In the genomic region with DNA sequence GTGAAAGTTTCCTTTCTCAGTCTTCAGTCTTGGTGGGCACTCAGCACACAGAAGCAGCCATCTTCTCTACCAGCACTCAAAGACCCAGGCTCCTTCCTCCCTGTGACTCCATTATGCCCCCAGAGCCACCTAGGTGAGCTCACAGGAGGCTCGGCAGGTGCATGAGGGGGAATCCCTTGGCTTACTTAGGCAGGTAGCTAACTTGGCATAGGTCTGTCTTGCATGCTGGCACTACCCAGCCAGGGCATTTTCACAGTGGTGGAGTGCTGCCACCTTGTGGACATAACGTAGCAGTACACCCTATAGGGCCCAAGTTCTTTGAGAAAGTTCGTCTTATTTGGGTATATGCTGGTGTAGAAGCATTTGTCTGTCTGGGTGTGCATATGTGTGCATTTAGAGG, we compare ENCODE assay signal across 8 mouse cellular contexts. TPM values are rescaled to one million over a fixed set of nuclear protein-coding genes. Genes with fewer than 3 reads are reported as not detected.
A peak's percentile ranks its signal among the peaks of the same experiment; 100 is the strongest.
DNase-seq lines count a peak whose midpoint lies in the region; ATAC-seq and TF ChIP-seq lines count a peak whose summit lies in the region.

No protein-coding gene starts in this region.

- no peaks in the 10 kb centered on the region for H3K36me3 ChIP-seq in ES-E14 (ENCODE audit: control insufficient read depth, insufficient read depth, low read length, poor library complexity, severe bottlenecking)
- H3K36me3 ChIP-seq in embryonic facial prominence, embryonic 14.5 days (ENCODE audit: control insufficient read depth, insufficient read depth, low read length), result no peaks in the 10 kb centered on the region
- H3K36me3 ChIP-seq in lung, postnatal 0 days (ENCODE audit: insufficient read depth, low read length), result no peaks in the 10 kb centered on the region

- H3K9me3 ChIP-seq in ES-E14 (ENCODE audit: control insufficient read depth, insufficient read depth, low read depth, low read length), result no peaks in the 10 kb centered on the region
- no peaks in the 10 kb centered on the region for H3K9me3 ChIP-seq in embryonic facial prominence, embryonic 14.5 days (ENCODE audit: control insufficient read depth, low read length)
- no peaks in the 10 kb centered on the region for H3K9me3 ChIP-seq in lung, postnatal 0 days (ENCODE audit: low read length)

- DNase-seq in ES-E14 (ENCODE audit: low read depth, low spot score), result peak; percentile 73
- DNase-seq in embryonic facial prominence, embryonic 14.5 days (ENCODE audit: low spot score), result peak; percentile 59
- DNase-seq in heart, postnatal 25 days (ENCODE audit: low spot score), result peak; percentile 16
- peak; percentile 71 for DNase-seq in layer of hippocampus, adult 11-12 months (ENCODE audit: low spot score)
- DNase-seq in lung, postnatal 0 days (ENCODE audit: low spot score), result peak; percentile 64
- peak; percentile 87 for DNase-seq in retina, embryonic 14.5 days (ENCODE audit: low spot score)
- DNase-seq in urinary bladder, postnatal 25 days (ENCODE audit: low spot score), result peak; percentile 39

- H3K4me3 ChIP-seq in ES-E14 (ENCODE audit: insufficient read depth in 1 of 2, low read depth in 1 of 2, low read length in 2 of 2, poor library complexity in 1 of 2, severe bottlenecking in 1 of 2), result no peak overlapping the region
- no peak overlapping the region for H3K4me3 ChIP-seq in bone marrow, adult 2 months (replicated peaks; ENCODE audit: control insufficient read depth, low read depth, low read length)
- no peak overlapping the region for H3K4me3 ChIP-seq in embryonic facial prominence, embryonic 14.5 days (ENCODE audit: low read depth, low read length)
- H3K4me3 ChIP-seq in lung, postnatal 0 days (ENCODE audit: low read depth, low read length), result no peak overlapping the region

- no peak overlapping the region for H3K4me2 ChIP-seq in embryonic facial prominence, embryonic 14.5 days (ENCODE audit: low read depth, low read length)
- H3K4me2 ChIP-seq in lung, postnatal 0 days (replicated peaks; ENCODE audit: low read depth, low read length), result no peak overlapping the region

- no peak overlapping the region for H3K27ac ChIP-seq in ES-E14 (ENCODE audit: insufficient read depth, low read depth, low read length, poor library complexity, severe bottlenecking)
- no peak overlapping the region for H3K27ac ChIP-seq in bone marrow, adult 2 months (ENCODE audit: control insufficient read depth, insufficient read depth, low read depth, low read length, poor library complexity)
- H3K27ac ChIP-seq in embryonic facial prominence, embryonic 14.5 days (replicated peaks; ENCODE audit: low read depth, low read length), result no peak overlapping the region
- H3K27ac ChIP-seq in lung, postnatal 0 days (ENCODE audit: low read length), result no peak overlapping the region

- peak; percentile 85 for TF ChIP-seq CTCF in bone marrow, adult 2 months (IDR thresholded peaks at IDR 0.05; ENCODE audit: control insufficient read depth, insufficient read depth, low read length)
- peak; percentile 98 for TF ChIP-seq CTCF in lung, postnatal 0 days (IDR thresholded peaks at IDR 0.05)

- no peak overlapping the region for H3K9ac ChIP-seq in ES-E14 (ENCODE audit: insufficient read depth, low read depth, low read length, poor library complexity, severe bottlenecking)
- no peak overlapping the region for H3K9ac ChIP-seq in embryonic facial prominence, embryonic 14.5 days (ENCODE audit: low read depth, low read length)
- H3K9ac ChIP-seq in lung, postnatal 0 days (replicated peaks; ENCODE audit: low read depth), result no peak overlapping the region

- TF ChIP-seq EP300 in lung, postnatal 0 days (IDR thresholded peaks at IDR 0.05), result no peak

- peak; percentile 53; the same call in 1 of the 2 replicates for ATAC-seq in embryonic facial prominence, embryonic 14.5 days (ENCODE audit: low read depth)
- ATAC-seq in lung, postnatal 0 days, result 0 out of 2 replicates have a peak, but pooled peaks have one; percentile 23

- H3K27me3 ChIP-seq in embryonic facial prominence, embryonic 14.5 days (replicated peaks; ENCODE audit: control insufficient read depth, insufficient read depth, low read length), result 0 out of 2 replicates have a peak, but pooled peaks cover 2% of the 10 kb centered on the region
- H3K27me3 ChIP-seq in lung, postnatal 0 days (replicated peaks; ENCODE audit: insufficient read depth, low read length), result 0 out of 2 replicates have a peak, but pooled peaks cover 5% of the 10 kb centered on the region

- 8% methylated on average over 3 of the region's 3 CpGs for WGBS in bone marrow, adult 2 months
- 12% methylated on average over 3 of the region's 3 CpGs for WGBS in embryonic facial prominence, embryonic 14.5 days
- 4% methylated on average over 3 of the region's 3 CpGs for WGBS in lung, postnatal 0 days

- intact Hi-C loops in heart, postnatal 25 days (cut with DNase I), result loop anchor here (1.0 to 2.0 kb wide), 2 partner anchors 188 to 222 kb away; no protein-coding TSS in a partner anchor

- in situ Hi-C loops in ES-E14 (cut with MboI; ENCODE audit: low sequenced_read_pairs in 2 of 2, unreplicated experiment in 2 of 2), result loop anchor here in 1 of 2 experiments (25.0 kb wide), 1 partner anchor 425 kb away; no protein-coding TSS in a partner anchor

- peaks cover 2 to 12% of the 10 kb centered on the region in 2 experiments; a peak in 3 of 4 replicates for H3K4me1 ChIP-seq in ES-E14 (ENCODE audit: control insufficient read depth in 2 of 2, insufficient read depth in 2 of 2, low read length in 2 of 2, poor library complexity in 1 of 2)
- no peaks in the 10 kb centered on the region for H3K4me1 ChIP-seq in bone marrow, adult 2 months (ENCODE audit: control insufficient read depth, insufficient read depth, low read length)
- H3K4me1 ChIP-seq in embryonic facial prominence, embryonic 14.5 days (ENCODE audit: control insufficient read depth, insufficient read depth, low read length), result peaks cover 7% of the 10 kb centered on the region; the same call in 1 of the 2 replicates
- no peaks in the 10 kb centered on the region for H3K4me1 ChIP-seq in lung, postnatal 0 days (ENCODE audit: insufficient read depth, low read depth, low read length)

- TF ChIP-seq POLR2A in bone marrow, adult 2 months (IDR thresholded peaks at IDR 0.05; ENCODE audit: borderline replicate concordance, control insufficient read depth, low read depth, low read length), result no peak

TF ChIP-seq in ES-E14, 5 proteins besides CTCF, POLR2A, EP300 and RAD21:
- TF ChIP-seq ZC3H11A (IDR thresholded peaks at IDR 0.05; ENCODE audit: borderline replicate concordance, low read depth, low read length), result peak; percentile 93
- no peak for TF ChIP-seq MAFK (IDR thresholded peaks at IDR 0.05; ENCODE audit: insufficient read depth, low read depth, low read length)
TF ChIP-seq in ES-E14: peak in this region for 1.

RNA-seq across cellular contexts. Expression of a gene that starts 38.8 kb away (rescaled TPM):
- 0.45 and 0.90 TPM in 2 replicates for total RNA-seq in ES-E14 (2012; rRNA removed)
- not detected in 2 replicates for polyA plus RNA-seq in bone marrow, adult 2 months (2011; ENCODE audit: insufficient read depth, insufficient read length, low replicate concordance, missing spikeins)
- 20.9 and 25.2 TPM in 2 replicates for polyA plus RNA-seq in embryonic facial prominence, embryonic 14.5 days (2014; fragmentation: Nextera tagmentation; extraction: Ambion mirVana)
- 10 to 100 TPM; 63.8 to 66.6 TPM for total RNA-seq in heart, postnatal 25 days (2021)
- polyA plus RNA-seq in lung, postnatal 0 days (2015; fragmentation: Nextera tagmentation; extraction: Ambion mirVana), result 0.42 and 0.60 TPM in 2 replicates

RNA-seq across cellular contexts. Expression of a gene that starts 52.1 kb away (rescaled TPM):
- total RNA-seq in ES-E14 (2012; rRNA removed), result 1.4 and 2.0 TPM in 2 replicates
- polyA plus RNA-seq in bone marrow, adult 2 months (2011; ENCODE audit: insufficient read depth, insufficient read length, low replicate concordance, missing spikeins), result not detected in 2 replicates
- polyA plus RNA-seq in embryonic facial prominence, embryonic 14.5 days (2014; fragmentation: Nextera tagmentation; extraction: Ambion mirVana), result 1.5 and 1.7 TPM in 2 replicates
- not detected for total RNA-seq in heart, postnatal 25 days (2021)
- polyA plus RNA-seq in lung, postnatal 0 days (2015; fragmentation: Nextera tagmentation; extraction: Ambion mirVana), result not detected in 2 replicates

Comparison
In these comparisons a context has a peak if more than half of its experiments do, and no peak if none do; other contexts are left out.
1. DNase-seq: peak in every context shown above with its lines; median percentile 87 in retina, embryonic 14.5 days; 73 in ES-E14; 71 in layer of hippocampus, adult 11-12 months; 64 in lung, postnatal 0 days; 59 in embryonic facial prominence, embryonic 14.5 days; 39 in urinary bladder, postnatal 25 days; 16 in heart, postnatal 25 days.
2. RNA of a gene that starts 38.8 kb away (polyA plus RNA-seq): 20.9 to 25.2 TPM in embryonic facial prominence, embryonic 14.5 days; 0.42 to 0.60 TPM in lung, postnatal 0 days and not detected in bone marrow, adult 2 months; every median in the first group is over 10 times any median in the second.